Mouse (Mus musculus): ENCODE results near the gene Tsr1.

Tsr1 gene

GRCm38 (mm10) chr11:74897678-74898516 lies at the start of gene Tsr1:
Tsr1 (plus strand) TSS chr11:74898071.
- no peak for TF ChIP-seq CTCF (conservative IDR thresholded peaks at IDR 0.05; ENCODE audit: low read length)
- Histone ChIP-seq H3K4me1 (replicated peaks; ENCODE audit: low read depth, low read length) (peaks cover 46% of the 10 kb centered on the region), H3K36me3 (ENCODE audit: insufficient read depth, low read length) (peaks cover 45% of the 10 kb centered on the region), H3K27me3 (ENCODE audit: insufficient read depth, low read length) (peaks cover 4% of the 10 kb centered on the region; the same call in 1 of the 2 replicates), H3K9me3 (ENCODE audit: low read length) (no peaks in the 10 kb centered on the region), H3K4me3 (replicated peaks; ENCODE audit: low read length) (peak within 1 kb of the TSS; percentile 100)

- Histone ChIP-seq H3K4me3 (replicated peaks; ENCODE audit: low read length) (no peak overlapping the region), H3K27me3 (ENCODE audit: insufficient read depth, low read length) (no peaks in the 10 kb centered on the region), H3K36me3 (ENCODE audit: insufficient read depth, low read length) (peaks cover 53% of the 10 kb centered on the region), H3K9me3 (ENCODE audit: low read length) (peaks cover 5% of the 10 kb centered on the region; the same call in 1 of the 2 replicates), H3K4me1 (replicated peaks; ENCODE audit: low read depth, low read length) (peaks cover 51% of the 10 kb centered on the region)
- TF ChIP-seq CTCF (conservative IDR thresholded peaks at IDR 0.05; ENCODE audit: low read length) (no peak), POU5F1 (IDR thresholded peaks at IDR 0.05; ENCODE audit: borderline replicate concordance, low read length) (no peak), NANOG (IDR thresholded peaks at IDR 0.05; ENCODE audit: borderline replicate concordance, low read length) (no peak)
Measured at GRCm38 (mm10) chr11:74850998-74851661, 46.7 kb upstream of the Tsr1 start.

GRCm38 (mm10) chr11:74857756-74858155 lies 40.1 kb upstream of the Tsr1 start:
- TF ChIP-seq NANOG (IDR thresholded peaks at IDR 0.05; ENCODE audit: borderline replicate concordance, low read length) = no peak
- TF ChIP-seq CTCF (conservative IDR thresholded peaks at IDR 0.05; ENCODE audit: low read length) = no peak
- no peak for TF ChIP-seq POU5F1 (IDR thresholded peaks at IDR 0.05; ENCODE audit: borderline replicate concordance, low read length)
- H3K4me1 ChIP-seq (replicated peaks; ENCODE audit: low read depth, low read length) = peaks cover 45% of the 10 kb centered on the region

GRCm38 (mm10) chr11:74862129-74862528 lies 35.7 kb upstream of the Tsr1 start:
- peaks cover 33% of the 10 kb centered on the region for H3K4me1 ChIP-seq (replicated peaks; ENCODE audit: low read depth, low read length)
- H3K36me3 ChIP-seq (ENCODE audit: insufficient read depth, low read length) = peaks cover 51% of the 10 kb centered on the region
- H3K27me3 ChIP-seq (ENCODE audit: insufficient read depth, low read length) = no peaks in the 10 kb centered on the region
- no peak for TF ChIP-seq NANOG (IDR thresholded peaks at IDR 0.05; ENCODE audit: borderline replicate concordance, low read length)
- TF ChIP-seq CTCF (conservative IDR thresholded peaks at IDR 0.05; ENCODE audit: low read length) = no peak
- no peak for TF ChIP-seq POU5F1 (IDR thresholded peaks at IDR 0.05; ENCODE audit: borderline replicate concordance, low read length)
- H3K4me3 ChIP-seq (replicated peaks; ENCODE audit: low read length) = no peak overlapping the region
- peaks cover 16% of the 10 kb centered on the region for H3K9me3 ChIP-seq (ENCODE audit: low read length)

More at GRCm38 (mm10) chr11:74857756-74858155, 40.1 kb upstream of the Tsr1 start:
- Histone ChIP-seq H3K27me3 (ENCODE audit: insufficient read depth, low read length) (no peaks in the 10 kb centered on the region), H3K36me3 (ENCODE audit: insufficient read depth, low read length) (peaks cover 37% of the 10 kb centered on the region), H3K9me3 (ENCODE audit: low read length) (peaks cover 5% of the 10 kb centered on the region), H3K4me3 (replicated peaks; ENCODE audit: low read length) (peak overlapping the region; percentile 37; the same call in 1 of the 2 replicates)

DNA sequence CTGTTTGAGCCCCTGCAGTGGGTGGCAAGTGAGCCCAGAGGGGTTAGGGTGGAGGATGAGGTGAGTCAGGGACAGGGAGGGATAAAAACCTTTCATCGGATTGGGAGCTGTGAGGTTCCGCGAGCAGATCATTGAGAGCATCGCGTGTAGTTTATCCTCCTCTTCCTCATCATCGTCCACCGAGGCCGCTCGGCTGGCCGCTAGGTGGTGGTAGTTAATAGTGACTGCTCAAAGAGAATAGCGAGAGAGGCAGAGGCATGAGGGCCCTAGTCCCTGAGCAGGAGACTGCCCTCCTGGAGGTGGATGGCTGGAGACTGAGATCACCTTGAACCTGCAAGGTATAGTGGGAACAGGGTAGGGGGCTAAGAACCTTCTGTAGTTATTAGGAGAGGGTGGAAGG lies 34.4 kb upstream of the Tsr1 start:
- H3K4me3 ChIP-seq (replicated peaks; ENCODE audit: low read length) = no peak overlapping the region
- TF ChIP-seq POU5F1 (IDR thresholded peaks at IDR 0.05; ENCODE audit: borderline replicate concordance, low read length) (no peak), CTCF (conservative IDR thresholded peaks at IDR 0.05; ENCODE audit: low read length) (no peak), NANOG (IDR thresholded peaks at IDR 0.05; ENCODE audit: borderline replicate concordance, low read length) (no peak)

DNA sequence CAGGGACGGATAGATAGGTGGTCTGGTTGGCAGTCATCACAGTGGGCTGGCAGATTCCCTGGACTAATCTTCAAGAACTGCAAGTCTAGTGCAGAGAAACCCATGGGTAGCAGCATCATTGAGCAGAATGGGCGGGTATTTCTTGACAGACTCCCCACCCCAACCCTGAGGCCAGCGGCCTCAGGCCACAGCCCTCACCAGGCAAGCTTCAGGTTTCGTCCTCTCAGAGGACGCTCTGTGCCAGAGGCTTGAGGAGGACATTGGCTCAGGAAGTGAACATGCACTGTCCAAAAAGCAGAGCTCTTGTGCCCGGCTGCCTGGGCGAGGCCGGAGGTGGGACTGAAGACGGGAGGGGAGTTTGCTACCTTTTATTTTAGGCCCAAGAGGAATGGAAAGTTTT lies 33.5 kb upstream of the Tsr1 start:
- Histone ChIP-seq H3K4me3 (replicated peaks; ENCODE audit: low read length) (no peak overlapping the region), H3K4me1 (replicated peaks; ENCODE audit: low read depth, low read length) (peaks cover 28% of the 10 kb centered on the region), H3K27me3 (ENCODE audit: insufficient read depth, low read length) (no peaks in the 10 kb centered on the region), H3K36me3 (ENCODE audit: insufficient read depth, low read length) (peaks cover 62% of the 10 kb centered on the region), H3K9me3 (ENCODE audit: low read length) (peaks cover 16% of the 10 kb centered on the region)
- TF ChIP-seq NANOG (IDR thresholded peaks at IDR 0.05; ENCODE audit: borderline replicate concordance, low read length) (no peak), CTCF (conservative IDR thresholded peaks at IDR 0.05; ENCODE audit: low read length) (no peak), POU5F1 (IDR thresholded peaks at IDR 0.05; ENCODE audit: borderline replicate concordance, low read length) (no peak)

More for the DNA sequence above, 34.4 kb upstream of the Tsr1 start:
- no peaks in the 10 kb centered on the region for H3K27me3 ChIP-seq (ENCODE audit: insufficient read depth, low read length)
- peaks cover 62% of the 10 kb centered on the region for H3K36me3 ChIP-seq (ENCODE audit: insufficient read depth, low read length)
- peaks cover 23% of the 10 kb centered on the region for H3K4me1 ChIP-seq (replicated peaks; ENCODE audit: low read depth, low read length)
- H3K9me3 ChIP-seq (ENCODE audit: low read length) = peaks cover 16% of the 10 kb centered on the region

DNA sequence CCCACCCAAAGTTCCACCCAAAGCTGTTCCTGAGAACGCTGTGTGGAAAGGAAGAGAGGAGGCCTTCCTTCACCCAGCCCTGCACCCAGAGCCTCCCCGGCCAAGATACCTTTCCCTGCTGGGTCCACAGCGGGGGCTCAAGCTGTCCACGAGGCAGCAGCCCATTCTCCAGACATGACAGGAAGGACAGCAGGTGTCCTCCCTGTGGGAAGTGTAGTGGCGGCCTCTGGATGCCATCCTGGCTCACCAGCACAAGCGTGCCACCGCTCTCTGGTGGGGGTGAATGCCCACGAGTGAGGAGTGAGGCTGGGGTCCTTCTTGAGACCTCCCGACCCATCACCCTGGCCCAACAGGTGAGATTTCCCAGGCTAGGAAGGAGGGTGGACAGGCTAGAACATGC lies 32.6 kb upstream of the Tsr1 start:
- Histone ChIP-seq H3K9me3 (ENCODE audit: low read length) (peaks cover 16% of the 10 kb centered on the region), H3K27me3 (ENCODE audit: insufficient read depth, low read length) (no peaks in the 10 kb centered on the region), H3K36me3 (ENCODE audit: insufficient read depth, low read length) (peaks cover 59% of the 10 kb centered on the region), H3K4me1 (replicated peaks; ENCODE audit: low read depth, low read length) (peaks cover 36% of the 10 kb centered on the region), H3K4me3 (replicated peaks; ENCODE audit: low read length) (no peak overlapping the region)
- no peak for TF ChIP-seq NANOG (IDR thresholded peaks at IDR 0.05; ENCODE audit: borderline replicate concordance, low read length)
- TF ChIP-seq CTCF (conservative IDR thresholded peaks at IDR 0.05; ENCODE audit: low read length) = no peak

GRCm38 (mm10) chr11:74866640-74867039 lies 31.2 kb upstream of the Tsr1 start:
- peaks cover 16% of the 10 kb centered on the region for H3K9me3 ChIP-seq (ENCODE audit: low read length)
- TF ChIP-seq CTCF (conservative IDR thresholded peaks at IDR 0.05; ENCODE audit: low read length) = no peak
- no peak for TF ChIP-seq NANOG (IDR thresholded peaks at IDR 0.05; ENCODE audit: borderline replicate concordance, low read length)

More at GRCm38 (mm10) chr11:74866640-74867039, 31.2 kb upstream of the Tsr1 start:
- peaks cover 35% of the 10 kb centered on the region for H3K4me1 ChIP-seq (replicated peaks; ENCODE audit: low read depth, low read length)
- no peaks in the 10 kb centered on the region for H3K27me3 ChIP-seq (ENCODE audit: insufficient read depth, low read length)
- no peak overlapping the region for H3K4me3 ChIP-seq (replicated peaks; ENCODE audit: low read length)
- H3K36me3 ChIP-seq (ENCODE audit: insufficient read depth, low read length) = peaks cover 56% of the 10 kb centered on the region

Measured in E14TG2a.4 (cell line).